Mouse (Mus musculus): ENCODE measurements around the gene Tfdp1.

The Tfdp1 gene

DNA sequence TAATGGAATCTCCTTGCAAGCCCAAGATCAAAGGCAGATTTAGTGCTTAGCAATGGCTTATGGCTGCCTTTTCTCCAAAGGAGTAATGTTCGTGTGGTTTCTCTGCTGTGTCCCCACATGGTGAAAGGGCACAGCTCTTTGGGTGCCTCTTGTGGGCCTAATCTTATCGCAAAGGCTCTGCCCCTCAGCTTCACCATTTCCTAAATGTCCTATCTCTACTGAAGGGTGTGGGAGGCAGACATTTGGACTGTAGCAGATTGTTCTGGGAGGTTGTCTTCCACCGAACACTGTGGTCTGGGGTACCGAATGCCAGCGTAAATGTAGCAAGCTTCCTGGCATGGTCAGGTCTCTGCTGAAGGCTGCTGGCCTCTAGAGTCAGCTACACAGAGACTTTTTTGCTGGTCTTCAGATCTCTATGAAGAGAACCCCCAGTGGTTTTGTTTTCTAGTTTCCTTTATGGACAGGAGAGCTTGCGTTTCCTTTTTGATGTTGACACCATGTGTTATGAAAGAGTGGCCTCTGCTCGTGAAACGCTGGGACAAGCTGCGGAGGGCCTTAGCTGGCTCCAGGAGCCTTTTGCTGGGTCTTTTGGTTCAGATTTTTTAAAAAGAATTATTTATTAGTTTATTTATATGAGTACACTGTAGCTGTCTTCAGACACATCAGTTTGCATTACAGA is 14.7 kb downstream of the Tfdp1 start:
- no peak for DNase-seq (ENCODE audit: low read depth)

DNA sequence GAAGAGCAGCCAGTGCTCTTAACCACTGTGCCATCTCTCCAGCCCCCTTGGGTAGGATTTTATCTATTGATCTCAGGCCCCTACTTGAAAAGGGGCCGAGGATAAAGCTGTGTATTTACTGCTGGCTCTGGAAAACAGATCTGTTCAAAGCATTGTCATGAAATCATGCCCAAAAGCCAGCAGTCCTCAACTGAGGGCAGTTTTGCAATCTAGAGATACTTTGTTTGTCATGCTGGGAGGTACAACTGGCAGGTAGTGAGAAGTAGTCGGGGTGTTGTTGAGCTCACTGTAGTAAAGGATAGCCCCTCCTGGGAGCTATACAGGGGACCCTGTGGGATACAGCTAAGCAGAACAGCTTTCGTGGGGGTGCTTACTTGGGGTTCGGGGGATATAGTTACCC is 15.3 kb downstream of the Tfdp1 start:
- no peak for DNase-seq (ENCODE audit: low read depth)

DNA sequence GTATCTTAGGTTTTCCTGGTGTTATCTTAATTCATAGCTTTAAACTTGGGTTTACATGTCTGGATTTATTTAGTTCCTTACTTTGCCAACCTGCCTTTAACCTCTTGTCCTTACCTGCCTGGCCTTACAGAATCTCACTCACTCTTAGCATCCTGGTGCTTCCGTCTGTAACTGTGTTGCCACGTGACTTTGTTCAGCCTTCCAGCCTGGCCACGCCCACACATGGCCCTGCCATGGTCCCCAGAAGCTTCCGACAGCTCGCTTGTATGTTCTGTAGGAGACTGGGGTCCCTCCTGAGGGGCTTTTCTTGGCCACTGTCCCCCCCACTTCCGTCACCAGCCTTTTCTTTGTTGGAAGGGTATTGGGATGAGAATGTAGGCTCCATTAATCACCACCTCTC is 17.7 kb downstream of the Tfdp1 start:
- DNase-seq (ENCODE audit: low read depth) = no peak

DNA sequence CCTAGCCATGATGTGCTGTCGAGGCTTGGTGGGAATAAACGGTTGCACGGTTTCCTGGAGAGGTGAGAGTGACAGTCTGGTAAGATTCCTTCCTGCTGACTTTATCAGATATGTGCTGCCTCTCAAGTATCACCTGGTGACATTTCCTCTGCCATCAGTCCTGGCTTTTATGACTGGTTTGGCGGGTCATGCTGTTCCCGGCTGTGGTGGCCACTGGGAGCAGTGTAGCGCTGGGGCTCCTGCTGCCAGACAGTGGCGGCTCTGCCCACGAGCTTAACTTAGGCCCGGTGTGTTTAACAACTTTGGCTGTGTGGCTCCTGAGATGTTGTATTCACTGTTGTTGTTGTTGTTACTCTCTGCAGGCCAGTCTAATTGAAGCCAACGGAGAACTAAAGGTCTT is 18.1 kb downstream of the Tfdp1 start:
- no peak for DNase-seq (ENCODE audit: low read depth)

DNA sequence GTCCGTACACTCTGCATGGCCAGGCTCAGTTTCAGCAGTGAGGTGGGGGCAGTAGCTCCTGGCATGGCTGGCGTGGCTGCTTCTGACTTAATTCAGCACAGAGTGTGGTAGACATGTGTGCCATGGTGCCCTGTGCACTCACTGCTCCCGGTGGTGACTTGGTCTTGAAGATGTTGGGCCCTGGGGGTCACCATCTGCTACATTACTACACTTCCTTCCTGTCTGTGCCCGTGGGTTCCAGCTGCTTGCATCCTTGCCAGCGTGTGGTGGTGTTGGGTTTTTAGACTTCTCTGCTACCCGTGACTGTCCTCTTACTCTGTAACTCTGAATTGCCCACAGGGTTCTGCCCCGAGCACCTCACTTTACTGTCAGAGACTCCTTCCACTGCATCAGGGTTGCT is 21.7 kb downstream of the Tfdp1 start:
- no peak for DNase-seq (ENCODE audit: low read depth)

DNA sequence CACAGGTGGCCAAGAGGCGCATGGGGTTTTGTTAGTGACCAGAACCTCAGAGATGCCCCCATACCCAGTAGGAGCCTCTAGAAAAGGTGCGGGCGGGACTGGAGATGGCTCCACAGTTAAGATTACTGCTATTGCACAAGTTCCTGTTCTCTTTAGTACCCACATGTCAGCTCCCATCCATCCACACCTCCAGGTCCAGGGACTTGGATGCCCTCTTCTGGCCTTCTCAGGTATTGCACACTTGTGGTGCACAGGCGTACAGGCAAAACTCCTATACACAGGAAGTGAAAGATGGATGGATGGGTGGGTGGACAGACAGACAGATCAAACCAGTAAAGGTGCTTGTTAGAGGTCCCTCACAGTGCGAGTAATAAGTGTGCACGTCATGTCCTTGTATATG is 23.3 kb downstream of the Tfdp1 start:
- peak; percentile 17 for DNase-seq (ENCODE audit: low read depth)

DNA sequence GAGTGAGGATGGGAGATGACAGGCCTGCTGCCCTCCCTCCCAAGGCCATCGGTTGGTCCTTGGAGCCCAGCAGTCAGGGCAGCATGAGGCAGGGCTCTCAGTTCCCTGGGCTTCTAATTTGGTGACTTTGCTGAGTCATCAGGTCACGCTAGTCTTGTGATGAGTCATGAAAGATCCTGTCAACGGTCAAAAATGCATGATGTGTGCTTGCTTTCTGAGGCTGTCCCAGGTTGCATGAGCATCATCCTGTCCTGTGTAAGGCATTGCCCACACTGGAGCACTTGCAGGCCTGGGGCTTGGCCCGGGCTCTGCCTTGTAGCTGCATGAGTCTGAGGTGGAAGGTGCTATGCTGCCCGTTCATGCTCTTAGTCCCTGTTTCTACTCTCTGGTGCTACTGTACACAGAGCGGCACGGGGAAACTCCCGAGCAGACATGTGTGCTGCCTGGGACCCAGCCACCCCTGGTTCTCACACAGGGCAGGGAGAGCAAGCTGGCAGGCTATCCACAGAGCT is 34.7 kb downstream of the Tfdp1 start:
- peak; percentile 74 for DNase-seq (ENCODE audit: low read depth)

DNA sequence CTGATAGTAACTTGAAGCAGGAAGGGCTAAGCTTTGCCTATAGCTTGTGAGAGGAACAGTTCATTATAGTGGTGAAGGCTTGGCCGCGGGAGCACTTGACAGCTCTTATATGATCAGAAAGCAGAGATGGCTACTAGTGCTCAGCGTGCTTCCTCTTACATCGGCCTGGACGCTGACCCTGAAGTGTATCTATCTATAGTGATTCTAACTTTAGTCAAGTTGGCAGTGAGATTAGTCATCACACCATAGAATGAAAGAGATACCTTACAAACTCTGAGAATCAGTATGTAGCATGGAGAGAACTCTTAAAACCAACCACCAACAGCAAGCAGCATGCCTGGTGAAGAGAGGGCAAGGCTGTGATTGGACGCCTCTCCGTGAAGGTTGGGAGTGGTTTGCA is 43.1 kb downstream of the Tfdp1 start:
- DNase-seq (ENCODE audit: low read depth) = no peak

DNA sequence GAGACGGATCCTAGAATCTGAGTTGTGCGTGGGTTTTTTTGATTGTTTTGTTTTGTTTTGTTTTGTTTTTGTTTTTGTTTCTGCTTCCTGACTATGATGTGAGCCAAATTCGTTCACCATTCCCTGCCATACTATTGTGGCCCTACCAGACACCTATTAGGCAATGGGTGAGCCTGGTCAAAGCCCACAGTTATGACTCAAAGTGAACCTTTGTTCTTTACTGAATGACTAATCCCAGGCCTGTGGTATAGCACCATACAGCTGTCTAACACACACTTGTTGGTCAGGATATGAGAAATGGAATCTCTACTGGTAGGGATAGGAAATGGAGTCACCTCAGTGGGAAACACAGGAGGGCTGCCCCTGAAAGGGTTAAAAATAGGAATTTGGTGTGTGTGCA is 44.0 kb downstream of the Tfdp1 start:
- DNase-seq (ENCODE audit: low read depth) = peak; percentile 24

DNA sequence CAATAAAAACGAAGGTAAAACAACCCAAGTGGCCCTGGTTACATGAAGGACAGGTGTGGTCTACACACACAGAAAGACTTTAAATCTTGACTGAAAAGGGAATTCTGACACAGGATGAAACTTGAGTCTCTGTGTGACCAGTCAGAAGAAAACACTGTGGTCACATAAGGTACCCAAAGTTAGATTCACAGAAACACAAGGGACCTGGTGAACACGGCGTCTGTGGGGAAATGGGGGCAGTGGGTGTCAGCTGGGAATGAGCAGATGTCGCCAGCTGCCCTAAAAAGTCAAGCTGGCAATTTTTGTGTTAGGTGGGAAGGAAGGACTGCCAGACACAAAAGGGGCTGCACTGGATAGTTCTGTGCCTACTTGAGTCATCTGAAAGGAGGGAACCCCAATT is 44.4 kb downstream of the Tfdp1 start:
- DNase-seq (ENCODE audit: low read depth) = no peak

DNA sequence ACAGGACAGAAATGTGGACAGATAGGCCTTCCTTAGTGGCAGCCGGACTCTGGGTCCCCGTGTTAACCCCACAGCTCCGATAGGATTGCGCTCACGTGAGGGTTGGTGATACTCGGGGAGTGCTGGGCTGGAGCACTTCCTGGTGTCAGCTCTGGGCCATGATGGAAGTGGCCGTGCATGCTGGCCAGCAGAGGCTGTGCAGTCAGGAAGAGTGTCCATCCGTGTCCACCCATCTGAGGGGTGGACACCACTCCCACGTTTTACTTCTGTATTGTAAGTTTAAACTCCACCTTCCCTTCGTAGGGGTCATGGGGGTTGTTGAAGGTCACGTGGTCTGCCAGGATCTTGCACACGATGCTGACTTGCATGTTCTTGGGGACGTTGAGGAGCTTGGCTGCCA is 47.8 kb downstream of the Tfdp1 start:
- no peak for DNase-seq (ENCODE audit: low read depth)

DNA sequence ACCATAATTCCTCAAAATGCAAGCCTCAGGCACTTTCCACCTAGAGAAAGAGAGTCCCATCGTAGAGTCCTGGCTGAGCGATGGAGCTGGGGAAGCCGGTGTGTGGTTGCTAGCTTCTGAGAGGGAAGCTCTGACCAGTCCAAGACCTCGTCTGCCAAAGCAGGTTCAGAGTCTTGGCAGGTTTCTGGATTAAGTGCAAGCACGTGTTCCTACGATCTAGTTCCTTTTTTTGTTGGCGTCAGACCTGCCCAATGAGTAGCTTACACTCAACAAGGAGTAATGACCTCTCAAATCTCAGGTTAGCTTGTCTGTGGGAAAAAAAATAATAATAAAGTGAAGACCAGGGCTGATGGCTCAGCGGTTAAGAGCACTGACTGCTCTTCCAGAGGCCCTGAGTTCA is 49.2 kb downstream of the Tfdp1 start:
- DNase-seq (ENCODE audit: low read depth) = no peak

DNA sequence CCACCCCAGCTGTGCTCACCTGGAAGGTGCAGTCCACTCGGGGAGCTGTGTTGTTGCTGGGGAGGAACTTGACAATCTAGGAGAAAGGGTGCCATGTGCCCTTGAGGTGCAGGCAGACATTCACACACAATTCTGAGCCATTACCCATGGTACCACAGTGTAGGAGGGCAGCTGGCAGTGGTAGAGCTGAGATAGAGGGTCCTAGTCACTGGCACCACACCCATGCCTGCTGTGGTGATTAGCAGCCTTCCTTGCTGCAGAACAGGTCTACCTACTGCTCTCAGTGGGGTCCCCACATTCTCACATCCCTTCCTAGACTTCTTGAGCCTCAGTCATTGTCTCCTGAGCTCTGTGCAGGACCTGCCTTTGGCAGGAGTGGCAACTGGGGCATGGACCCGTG is 50.2 kb downstream of the Tfdp1 start:
- no peak for DNase-seq (ENCODE audit: low read depth)

DNA sequence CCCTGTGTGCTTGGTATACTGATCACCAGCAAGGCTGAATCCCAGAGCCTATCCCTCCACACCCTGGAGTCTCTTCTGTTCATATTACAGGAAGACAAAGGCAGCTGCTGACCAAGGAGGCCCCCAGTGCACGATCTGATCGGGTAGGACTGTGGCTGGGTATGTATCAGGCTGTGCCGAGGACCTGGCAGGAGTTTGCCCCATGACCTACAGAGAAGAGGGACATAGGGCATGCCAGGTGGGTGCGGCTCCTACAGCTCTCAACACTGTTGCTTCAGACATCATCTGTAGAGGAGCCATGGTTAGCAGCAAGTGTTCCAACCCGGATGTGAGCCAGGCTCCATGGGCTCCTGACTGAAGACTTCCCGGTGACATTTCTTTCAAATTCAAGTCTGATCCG is 55.3 kb downstream of the Tfdp1 start:
- no peak for DNase-seq (ENCODE audit: low read depth)

DNA sequence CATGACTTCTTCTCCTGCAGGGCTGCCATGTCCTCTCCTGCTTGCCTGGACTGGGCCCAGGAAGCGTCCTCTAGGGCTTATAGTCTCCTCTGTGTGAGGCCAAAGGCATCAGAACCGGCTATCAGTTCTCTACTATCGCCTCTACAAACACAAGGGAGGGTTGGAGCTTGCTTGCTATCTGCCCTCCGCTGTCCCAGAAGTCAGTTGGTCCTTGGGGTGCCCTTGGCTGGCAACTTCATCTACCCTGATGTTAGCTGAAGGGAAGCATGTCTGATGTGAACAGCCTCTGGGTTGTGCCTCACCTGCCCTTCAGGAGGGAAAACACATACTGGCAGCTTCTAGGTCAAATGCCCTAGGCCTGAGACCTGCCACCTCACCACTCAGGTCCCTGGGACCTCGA is 58.2 kb downstream of the Tfdp1 start, which contains the start of gene Atp4b:
Gene Atp4b, minus strand, starts transcription at position 101 of the 400 bp plus-strand sequence.
- no peak for DNase-seq (ENCODE audit: low read depth)

DNA sequence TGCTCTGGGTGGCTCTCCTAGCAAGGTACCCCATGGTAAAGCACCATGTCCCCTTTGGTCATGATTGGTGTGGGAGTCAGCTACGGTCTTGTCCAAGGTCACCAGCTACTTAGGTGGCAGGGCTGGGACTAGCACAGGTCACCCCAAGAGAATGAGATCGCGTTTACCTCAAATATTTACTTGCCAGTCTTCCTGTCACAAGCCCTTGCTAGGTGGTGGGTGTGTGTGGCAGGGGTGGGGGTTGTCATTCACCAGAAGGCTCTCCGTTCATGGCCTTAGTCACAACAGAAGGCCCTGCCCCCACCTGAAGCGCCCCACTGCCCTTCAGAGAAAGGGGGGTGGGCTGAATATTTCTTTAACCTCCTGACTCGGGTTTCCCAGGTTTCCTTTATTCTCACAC is 65.0 kb downstream of the Tfdp1 start:
- no peak for DNase-seq (ENCODE audit: low read depth)

DNA sequence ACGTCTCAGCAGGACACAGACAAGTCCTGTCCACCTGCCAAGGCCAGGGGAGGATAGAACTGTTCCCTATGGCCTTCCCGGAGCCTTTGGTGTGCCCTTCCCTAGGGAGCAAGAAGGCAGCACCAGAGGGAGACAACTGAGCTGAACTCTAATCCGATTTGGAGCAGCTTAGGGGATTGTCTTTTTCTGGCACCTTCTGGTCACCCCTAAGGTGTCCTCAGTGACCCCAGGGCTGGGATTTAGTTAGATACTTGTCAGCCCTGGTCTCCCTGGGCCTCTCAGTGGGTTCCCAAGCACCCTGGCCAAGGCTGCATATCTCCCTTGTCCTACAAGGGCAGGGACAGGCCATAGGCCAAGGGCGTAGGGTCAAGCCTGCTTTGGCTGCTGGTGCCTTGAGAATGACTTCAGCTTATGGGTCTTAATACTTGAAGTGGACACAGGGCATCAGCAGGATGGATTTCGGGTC is 66.1 kb downstream of the Tfdp1 start, which contains the start of gene Grk1:
Gene Grk1, plus strand, starts transcription at position 416 of the 466 bp plus-strand sequence.
- no peak for DNase-seq (ENCODE audit: low read depth)

DNA sequence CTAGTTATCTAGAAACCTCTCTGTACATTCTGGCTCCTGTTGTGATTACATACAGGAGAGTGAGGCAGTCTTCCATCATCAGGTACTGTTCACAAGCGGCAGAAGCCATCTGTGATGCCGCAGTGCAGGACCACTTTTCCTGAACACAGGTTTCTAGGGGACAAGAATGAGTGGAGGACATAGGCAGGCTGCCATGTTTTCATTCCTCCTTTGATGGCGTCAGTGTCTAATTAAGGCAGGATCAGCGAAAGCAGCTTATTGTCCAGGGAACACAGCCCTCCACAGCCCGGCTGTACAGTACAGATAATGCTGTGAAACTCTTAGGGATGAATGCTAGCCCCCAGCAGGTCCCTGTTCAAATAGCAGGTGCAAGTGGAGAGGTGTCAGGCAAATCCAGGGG is 67.5 kb downstream of the Tfdp1 start:
- DNase-seq (ENCODE audit: low read depth) = no peak

DNA sequence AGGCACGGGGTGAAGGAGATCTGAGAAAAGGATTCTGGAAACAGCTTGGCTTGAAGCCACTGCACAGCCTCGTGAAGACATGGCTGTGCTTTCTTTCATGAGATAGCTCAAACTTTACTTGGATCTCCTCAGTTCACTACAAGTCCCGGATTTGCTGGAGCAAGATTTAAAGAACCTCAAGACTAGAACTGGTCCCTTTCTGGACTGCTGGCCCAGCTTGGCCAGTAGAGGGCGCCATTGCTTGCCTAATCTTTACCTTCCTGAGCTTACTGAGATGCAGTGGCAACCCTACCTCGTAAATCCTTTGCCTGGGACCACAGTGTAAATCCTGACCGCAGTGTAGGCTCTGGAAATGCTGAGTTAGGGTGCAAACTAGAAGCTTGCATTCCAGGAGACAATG is 73.0 kb downstream of the Tfdp1 start:
- DNase-seq (ENCODE audit: low read depth) = peak; percentile 90

DNA sequence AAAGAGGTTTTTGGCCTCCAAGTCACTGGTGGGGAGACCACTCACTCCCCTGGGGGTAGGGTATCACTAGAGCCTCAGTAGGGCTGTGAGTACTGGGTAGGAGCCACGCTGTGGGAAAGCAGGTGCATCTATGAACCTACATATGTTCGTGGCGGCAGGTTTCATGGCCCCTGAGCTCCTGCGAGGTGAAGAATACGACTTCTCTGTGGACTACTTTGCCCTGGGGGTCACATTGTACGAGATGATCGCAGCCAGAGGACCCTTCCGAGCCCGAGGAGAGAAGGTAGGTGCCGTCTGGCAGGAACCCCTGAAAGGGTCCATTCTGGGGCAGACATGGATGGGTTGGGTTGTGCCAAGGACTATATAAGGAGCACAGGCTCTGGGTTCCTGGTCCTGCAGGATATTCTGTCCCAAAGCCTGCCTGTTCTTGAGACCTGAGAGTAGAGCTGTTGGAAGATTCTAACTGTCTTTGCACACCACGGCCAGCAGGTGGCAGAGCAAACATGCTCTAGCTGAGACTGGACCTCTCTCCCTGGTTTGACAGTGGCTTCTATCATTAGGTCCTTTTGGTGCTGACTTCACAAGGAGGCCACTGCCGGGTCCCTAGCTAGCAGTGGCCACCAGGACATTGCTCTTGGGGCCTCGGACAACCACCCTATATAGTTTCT is 74.5 kb downstream of the Tfdp1 start:
- peak; percentile 87 for DNase-seq (ENCODE audit: low read depth)

DNA sequence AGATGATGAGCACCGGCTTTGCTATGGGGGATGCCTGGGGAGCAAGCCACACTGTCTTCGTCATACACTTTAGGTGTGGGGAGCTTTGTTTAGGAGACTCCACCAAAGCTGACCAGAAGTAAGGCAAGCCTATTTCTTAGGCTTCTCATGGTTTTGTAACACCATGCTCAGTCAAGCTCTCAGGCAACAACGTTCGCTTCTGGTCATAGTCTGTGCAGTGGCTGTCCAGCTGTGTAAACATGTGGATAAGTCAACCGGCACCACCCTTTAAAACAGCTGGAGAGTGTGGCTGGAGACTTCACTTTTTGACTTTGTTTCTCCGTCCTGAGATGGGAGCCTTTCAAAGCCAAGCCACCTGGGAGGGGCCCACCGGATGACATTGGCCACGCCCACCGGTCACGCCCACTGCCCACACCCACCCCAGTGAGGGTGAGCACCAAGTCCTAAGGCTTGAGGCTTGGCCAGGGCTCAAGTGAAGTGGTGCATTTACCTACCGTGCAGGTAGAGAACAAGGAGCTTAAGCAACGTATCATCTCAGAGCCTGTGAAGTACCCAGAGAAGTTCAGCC is 75.4 kb downstream of the Tfdp1 start:
- DNase-seq (ENCODE audit: low read depth) = no peak

DNA sequence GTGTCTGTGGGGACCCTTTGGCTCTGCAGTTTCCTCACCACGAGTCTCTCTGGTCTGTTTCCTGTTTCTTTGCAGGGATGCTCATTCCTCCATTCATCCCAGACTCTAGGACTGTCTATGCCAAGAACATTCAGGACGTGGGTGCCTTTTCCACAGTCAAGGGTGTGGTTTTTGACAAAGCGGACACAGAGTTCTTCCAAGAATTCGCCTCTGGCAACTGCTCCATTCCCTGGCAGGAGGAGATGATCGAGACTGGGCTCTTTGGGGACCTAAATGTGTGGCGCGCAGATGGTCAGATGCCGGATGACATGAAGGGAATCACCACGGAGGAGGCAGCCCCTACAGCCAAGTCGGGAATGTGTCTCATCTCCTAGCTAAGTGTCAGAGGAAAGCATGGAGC is 77.3 kb downstream of the Tfdp1 start:
- no peak for DNase-seq (ENCODE audit: low read depth)

DNA sequence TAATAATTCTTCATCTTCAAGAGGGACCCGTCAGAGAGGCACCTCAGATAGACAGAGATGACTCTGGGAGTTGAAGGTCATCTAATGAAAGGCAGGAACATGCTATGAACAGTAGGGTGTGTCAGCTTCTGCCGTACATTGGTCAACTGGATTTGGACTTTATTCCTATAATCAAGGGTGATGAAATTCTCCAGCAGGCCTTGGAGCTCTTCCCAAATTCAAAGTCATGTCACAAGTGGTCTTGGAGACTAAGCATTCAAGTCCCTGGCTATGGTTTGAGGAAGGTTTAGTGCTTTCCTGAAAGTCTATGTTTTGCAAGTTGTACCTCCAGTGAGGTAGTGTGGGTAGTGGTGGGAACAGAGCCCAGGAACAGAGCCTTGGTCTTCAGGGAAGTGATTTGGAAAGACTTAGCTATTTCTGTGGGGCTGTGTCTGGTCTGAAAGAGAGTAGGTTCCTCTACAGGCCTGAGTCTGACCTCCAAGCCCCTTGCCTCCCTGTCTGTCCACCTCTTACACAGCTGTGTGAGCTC is 80.6 kb downstream of the Tfdp1 start:
- DNase-seq (ENCODE audit: low read depth) = no peak

All from NIH3T3 (cell line).